Mouse (Mus musculus): Measurements from ENCODE around the gene Slc39a5.

- TF ChIP-seq EP300 (IDR thresholded peaks at IDR 0.05; ENCODE audit: insufficient read depth, low read depth, low read length) (no peak), CTCF (IDR thresholded peaks at IDR 0.05) (no peak), POLR2A (IDR thresholded peaks at IDR 0.05; ENCODE audit: insufficient read depth, low read depth, low read length) (no peak)
Measured at GRCm38 (mm10) chr10:128388941-128389340, 12.1 kb downstream of the Slc39a5 start.

Measured in heart, adult 2 months (tissue).